Mouse (Mus musculus) kidney, adult 2 months (tissue): Measurements from ENCODE around the gene Krtap16-3.

Experiments
- CTCF ChIP-seq: fragments of 200-500 bp; conservative IDR thresholded peaks from 2 replicates; pipeline ENCODE4 v1.5.1; 2011; ENCODE audit warnings: low read depth, mild to moderate bottlenecking, control low read depth, low read length, moderate library complexity, mixed read lengths; ENCODE audit not compliant: insufficient read depth, insufficient read length
- POLR2A ChIP-seq: fragments of 200-500 bp; IDR thresholded peaks from one replicate; pipeline ENCODE4 v1.6.1; 2011; ENCODE audit warnings: low read depth, low read length, control low read depth

GRCm38 (mm10) chr16:88932165-88932564, 30.5 kb downstream of the Krtap16-3 start, which contains the start of gene Krtap19-9b:
- TF ChIP-seq CTCF (no peak), POLR2A (no peak)
